Mouse (Mus musculus) heart, postnatal 0 days (tissue): ENCODE measurements around the gene Ppp1r32. TPM values are rescaled to one million over a fixed set of nuclear protein-coding genes. Genes with fewer than 3 reads are reported as not detected.
A peak's percentile ranks its signal among the peaks of the same experiment; 100 is the strongest.

Experiments used
- ATAC-seq: fragments of 200-750 bp; cut with Nextera tagmentation; 2 replicates; pipeline ENCODE4 v1.8.0; 2017; ENCODE audit warnings: low read depth, moderate number of reproducible peaks, moderate library complexity; ENCODE audit not compliant: insufficient read depth
- DNase-seq: peaks from one replicate; pipeline ENCODE4 v3.0.0-alpha.2; 2016; ENCODE audit warnings: low spot score
- H3K27ac ChIP-seq: fragments of 300-500 bp; sonication (generic); 2 replicates; pipeline ENCODE4 v1.5.1; 2014; ENCODE audit warnings: low read depth, mild to moderate bottlenecking
- H3K27me3 ChIP-seq: fragments of 300-500 bp; sonication (generic); 2 replicates; pipeline ENCODE4 v1.6.1; 2014; ENCODE audit warnings: low read length, mixed read lengths; ENCODE audit not compliant: control insufficient read depth, insufficient read depth
- H3K36me3 ChIP-seq: fragments of 300-500 bp; sonication (generic); replicated peaks from 2 replicates; pipeline ENCODE4 v1.6.1; 2014; ENCODE audit warnings: low read length, mixed read lengths; ENCODE audit not compliant: control insufficient read depth, insufficient read depth
- H3K4me1 ChIP-seq: fragments of 300-500 bp; sonication (generic); 2 replicates; pipeline ENCODE4 v1.6.1; 2014; ENCODE audit warnings: antibody characterized with exemption; ENCODE audit not compliant: control insufficient read depth, insufficient read depth
- H3K4me2 ChIP-seq: fragments of 300-500 bp; sonication (generic); 2 replicates; pipeline ENCODE4 v1.6.1; 2014; ENCODE audit warnings: low read depth, mild to moderate bottlenecking, low read length, moderate library complexity
- H3K4me3 ChIP-seq: fragments of 300-500 bp; sonication (generic); 2 replicates; pipeline ENCODE4 v1.5.1; 2014; ENCODE audit warnings: low read depth, low read length
- H3K9ac ChIP-seq: fragments of 300-500 bp; sonication (generic); replicated peaks from 2 replicates; pipeline ENCODE4 v1.6.1; 2014; ENCODE audit warnings: low read depth, low read length, mixed read lengths
- H3K9me3 ChIP-seq: fragments of 300-500 bp; sonication (generic); replicated peaks from 2 replicates; pipeline ENCODE4 v1.6.1; 2016; ENCODE audit warnings: low read length; ENCODE audit not compliant: control insufficient read depth
- CTCF ChIP-seq: IDR thresholded peaks from 2 replicates; pipeline ENCODE4 v1.5.1; 2016; ENCODE audit warnings: antibody characterized with exemption, control low read depth, low read depth
- EP300 ChIP-seq: IDR thresholded peaks from 2 replicates; pipeline ENCODE4 v1.6.1; 2016; ENCODE audit warnings: antibody characterized with exemption, low read depth
- WGBS: fragments of 180-500 bp; shearing (Covaris S2); extraction: QIAGEN DNeasy Blood & Tissue Kit; methylation state at CpG from one replicate; pipeline ENCODE4 v1.1.7; 2014; 5-methylcytosine and 5-hydroxymethylcytosine counted together
- polyA plus RNA-seq: library from polyadenylated mRNA; unstranded; fragments of >200 nt; fragmentation: Nextera tagmentation; extraction: Ambion mirVana; gene quantifications from 2 replicates; pipeline ENCODE4 v1.2.1, GENCODE M21; 2015
- total RNA-seq: library from RNA; depleted of rRNA; stranded (reverse); fragments of >200 nt; gene quantifications from 2 replicates; pipeline ENCODE4 v1.2.3, GENCODE M21; 2014; ENCODE audit warnings: low replicate concordance

Gene Ppp1r32
- total and polyA plus RNA-seq, 2 experiments from 2014 or later, result 0.14 TPM; not detected in 1

DNA sequence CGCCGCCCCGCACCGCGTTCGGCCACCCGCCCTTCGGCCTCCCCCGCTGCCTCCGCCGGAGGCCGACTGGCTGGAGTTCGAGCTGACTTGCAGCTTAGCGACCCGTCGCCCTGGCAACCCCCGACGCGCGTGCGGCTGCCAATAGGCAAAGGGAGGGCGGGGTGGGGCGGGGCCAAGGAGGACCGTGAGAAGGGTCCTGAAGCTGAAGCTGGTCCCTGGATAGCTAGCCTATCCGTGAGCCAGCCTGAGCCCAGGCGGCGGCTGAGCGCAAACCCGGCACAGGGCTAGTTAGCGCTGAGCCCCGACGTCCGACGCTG, 25.3 kb downstream of the Ppp1r32 start:
- Histone ChIP-seq H3K27ac (no peak overlapping the region), H3K4me3 (peak overlapping the region; percentile 38), H3K4me2 (peak overlapping the region; percentile 57), H3K36me3 (no peaks in the 10 kb centered on the region), H3K4me1 (no peaks in the 10 kb centered on the region), H3K9ac (no peak overlapping the region), H3K9me3 (no peaks in the 10 kb centered on the region), H3K27me3 (peaks cover 96% of the 10 kb centered on the region)
- ATAC-seq (peak; percentile 27), DNase-seq (no peak)
- no peak for TF ChIP-seq EP300
- TF ChIP-seq CTCF, result no peak
- WGBS, result under 1% methylated on average over 34 of the region's 34 CpGs

GRCm38 (mm10) chr19:10456752-10457483, 25.8 kb downstream of the Ppp1r32 start, which contains the start of gene Lrrc10b:
TSS of gene Lrrc10b (minus strand) at chr19:10457473.
- peak within 1 kb of the TSS; percentile 57 for H3K4me2 ChIP-seq
- DNase-seq, result peak; percentile 46
- no peak within 1 kb of the TSS for H3K9ac ChIP-seq
- no peak within 1 kb of the TSS for H3K27ac ChIP-seq
- no peaks in the 10 kb centered on the region for H3K4me1 ChIP-seq
- H3K9me3 ChIP-seq, result no peaks in the 10 kb centered on the region
- WGBS, result under 1% methylated on average over 78 of the region's 96 CpGs
- TF ChIP-seq EP300 (no peak), CTCF (peak; percentile 35)
- H3K36me3 ChIP-seq, result no peaks in the 10 kb centered on the region
- peak within 1 kb of the TSS; percentile 38 for H3K4me3 ChIP-seq
- peaks cover 91% of the 10 kb centered on the region for H3K27me3 ChIP-seq
- peak; percentile 29 for ATAC-seq

GRCm38 (mm10) chr19:10455437-10455806, 27.3 kb downstream of the Ppp1r32 start:
- no peak overlapping the region for H3K4me2 ChIP-seq
- H3K9ac ChIP-seq, result no peak overlapping the region
- H3K4me3 ChIP-seq, result no peak overlapping the region
- WGBS, result 68% methylated on average over 3 of the region's 3 CpGs
- ATAC-seq (no peak), DNase-seq (no peak)
- no peaks in the 10 kb centered on the region for H3K9me3 ChIP-seq
- TF ChIP-seq CTCF (no peak), EP300 (no peak)
- no peak overlapping the region for H3K27ac ChIP-seq
- peaks cover 84% of the 10 kb centered on the region for H3K27me3 ChIP-seq
- H3K4me1 ChIP-seq, result no peaks in the 10 kb centered on the region
- H3K36me3 ChIP-seq, result no peaks in the 10 kb centered on the region

DNA sequence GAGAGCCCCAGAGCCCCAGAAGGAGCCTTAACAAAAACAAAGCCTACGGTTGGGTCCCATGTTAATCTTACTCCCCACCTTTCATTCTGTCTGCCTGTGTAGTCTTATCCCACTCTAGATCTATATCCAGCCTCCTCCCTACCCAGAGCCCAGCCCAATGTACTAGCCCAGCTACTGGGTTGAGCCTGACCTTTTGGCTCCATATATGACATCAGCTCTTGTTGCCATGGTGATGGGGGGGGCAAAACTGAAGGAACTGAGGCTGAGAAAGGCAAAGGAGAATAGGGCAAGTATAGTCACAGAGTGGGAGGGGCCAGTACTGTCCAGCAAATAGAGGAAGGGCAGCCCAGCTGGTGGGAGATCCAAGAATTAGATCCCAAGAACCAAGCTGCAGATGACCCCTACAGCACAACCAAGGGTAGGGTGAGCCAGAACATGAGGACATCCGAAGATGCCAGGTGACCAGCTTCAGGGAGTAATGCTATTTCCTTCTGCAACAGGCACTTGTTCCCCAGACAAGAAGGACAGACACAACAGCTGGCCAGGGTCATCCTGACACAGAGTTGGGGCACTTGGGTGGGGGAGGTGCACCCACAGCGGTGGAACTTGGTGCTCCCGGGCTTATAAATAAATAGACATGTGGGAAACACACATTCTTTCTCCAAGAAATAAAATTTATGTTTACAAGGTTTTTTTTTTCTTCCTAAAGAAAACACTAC, 27.9 kb downstream of the Ppp1r32 start:
- Histone ChIP-seq H3K27ac (no peak overlapping the region), H3K4me3 (no peak overlapping the region), H3K36me3 (no peaks in the 10 kb centered on the region), H3K9ac (no peak overlapping the region), H3K27me3 (peaks cover 84% of the 10 kb centered on the region), H3K4me1 (no peaks in the 10 kb centered on the region), H3K9me3 (no peaks in the 10 kb centered on the region), H3K4me2 (no peak overlapping the region)
- TF ChIP-seq CTCF (no peak), EP300 (no peak)
- 59% methylated on average over 4 of the region's 4 CpGs for WGBS
- DNase-seq, result no peak
- no peak for ATAC-seq

- no peaks in the 10 kb centered on the region for H3K9me3 ChIP-seq
- H3K9ac ChIP-seq, result no peak overlapping the region
- H3K27ac ChIP-seq, result no peak overlapping the region
- WGBS, result 2% methylated on average over 3 of the region's 3 CpGs
- H3K4me3 ChIP-seq, result no peak overlapping the region
- H3K27me3 ChIP-seq, result peaks cover 34% of the 10 kb centered on the region
- no peaks in the 10 kb centered on the region for H3K4me1 ChIP-seq
- no peak for TF ChIP-seq EP300
- peak; percentile 93 for TF ChIP-seq CTCF
- peak; percentile 39; the same call in 1 of the 2 replicates for ATAC-seq
- peak; percentile 69 for DNase-seq
- H3K36me3 ChIP-seq, result no peaks in the 10 kb centered on the region
- H3K4me2 ChIP-seq, result no peak overlapping the region
Observed at GRCm38 (mm10) chr19:10449708-10450107, 33.0 kb downstream of the Ppp1r32 start.
